Mouse (Mus musculus) heart, postnatal 4 days (tissue): ENCODE data around the gene Sorcs1. TPM values are rescaled to one million over a fixed set of nuclear protein-coding genes. Genes with fewer than 3 reads are reported as not detected.

Experiments used
- DNase-seq: peaks from one replicate; pipeline ENCODE4 v3.0.0; 2021
- microRNA-seq, 2 experiments: library from miRNA; unstranded; fragments of <30 nt; microRNA quantifications; one replicate each; pipeline ENCODE4 v1.2.0; 2021 to 2022
- total RNA-seq, 2 experiments: library from RNA; stranded (reverse); gene quantifications; 2 replicates each; pipeline ENCODE4 v1.2.3; 2021

Gene Sorcs1
- total RNA-seq, 2 experiments from 2014 or later: 0.95 to 0.98 TPM

DNA sequence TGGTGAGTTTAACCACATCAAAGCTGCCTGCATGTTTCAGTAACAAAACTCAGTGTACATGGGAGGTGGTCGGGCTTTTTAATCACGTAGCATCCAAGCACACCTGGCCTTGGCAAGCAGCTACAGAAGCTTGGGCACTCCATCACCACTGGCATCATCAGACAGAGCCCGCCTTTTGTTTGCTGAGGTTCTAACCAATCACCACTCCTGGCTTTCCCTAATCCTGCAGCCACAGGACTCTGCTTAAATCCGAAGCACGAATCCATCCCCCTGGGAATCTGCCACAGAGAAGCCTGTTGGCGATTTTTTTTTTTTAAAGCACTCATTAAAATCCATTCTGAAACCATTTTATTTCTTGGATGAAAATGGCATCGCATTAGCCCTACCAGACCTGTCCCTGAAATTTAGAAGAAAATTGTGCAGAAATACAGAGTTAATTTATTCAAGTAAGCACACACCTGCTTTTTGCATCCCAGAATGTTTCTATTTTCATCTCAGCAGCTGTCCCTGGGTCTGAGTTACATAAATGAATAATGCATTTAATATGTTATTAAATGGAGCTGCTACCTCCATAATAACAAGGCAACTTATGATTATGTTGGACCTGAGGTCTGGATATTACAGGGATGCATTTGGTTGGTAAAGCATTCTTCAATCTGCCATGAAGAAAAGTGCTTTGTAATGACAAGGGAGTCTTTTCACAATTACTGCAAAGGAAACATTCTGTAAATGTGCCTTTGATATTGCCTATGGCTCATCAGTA, 463.8 kb downstream of the Sorcs1 start:
- no peak for DNase-seq

DNA sequence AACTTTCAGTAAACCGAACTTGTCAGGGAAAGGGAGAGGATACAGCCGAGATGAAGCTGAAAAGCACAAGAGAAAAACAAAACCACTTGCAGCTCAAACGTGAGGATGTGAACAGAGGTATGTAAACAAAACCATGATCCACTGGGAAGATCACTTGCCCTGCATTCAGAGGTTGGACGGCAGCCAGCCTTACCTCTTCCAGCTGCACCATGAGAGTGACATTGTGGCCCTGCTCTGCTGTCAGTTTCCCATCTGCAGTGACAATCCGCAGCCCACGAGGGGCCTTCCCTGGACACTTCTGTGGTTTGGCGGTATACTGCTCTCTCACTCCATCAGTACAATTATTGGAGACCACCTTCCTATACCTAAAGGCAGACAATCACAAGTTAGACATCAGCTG, 468.0 kb downstream of the Sorcs1 start:
- no peak for DNase-seq

DNA sequence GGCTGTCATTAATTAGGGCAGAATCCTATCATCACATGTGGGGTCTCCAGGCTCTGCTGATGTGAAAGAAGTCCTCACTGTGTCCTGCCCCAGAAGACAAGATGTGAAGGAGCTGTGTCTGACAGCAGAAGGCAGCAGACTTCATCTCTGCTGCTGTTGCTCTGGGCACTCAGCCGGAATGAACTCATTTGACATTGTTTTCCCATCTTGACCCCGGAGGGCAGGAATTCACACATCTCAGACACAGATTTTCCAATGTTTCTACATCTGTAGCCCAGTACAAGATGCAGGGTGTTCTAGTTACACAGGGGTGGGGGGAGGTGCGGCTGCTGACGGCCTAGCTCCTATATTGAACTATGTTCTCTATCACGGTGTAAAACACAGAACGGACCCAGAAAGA, 474.1 kb downstream of the Sorcs1 start:
- DNase-seq: no peak

DNA sequence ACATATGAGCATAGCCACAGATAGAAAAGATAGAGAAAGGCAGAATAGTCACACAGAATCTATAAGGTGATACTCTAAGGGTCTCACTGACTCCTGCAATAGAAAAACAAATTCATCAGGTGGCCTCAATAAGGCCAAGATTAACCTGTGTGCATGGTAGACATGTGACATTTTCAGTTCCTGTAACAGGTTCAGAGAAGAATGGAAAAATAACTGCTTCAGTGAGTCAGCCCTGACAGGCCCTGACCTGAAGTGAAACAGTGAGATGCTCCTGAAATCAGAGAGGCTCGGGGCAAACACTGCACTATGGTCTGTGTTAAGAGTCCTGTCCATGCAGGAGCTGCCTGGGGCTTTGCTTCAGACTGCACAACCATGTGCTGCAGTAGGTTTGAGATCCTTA, 481.9 kb downstream of the Sorcs1 start:
- DNase-seq: no peak

DNA sequence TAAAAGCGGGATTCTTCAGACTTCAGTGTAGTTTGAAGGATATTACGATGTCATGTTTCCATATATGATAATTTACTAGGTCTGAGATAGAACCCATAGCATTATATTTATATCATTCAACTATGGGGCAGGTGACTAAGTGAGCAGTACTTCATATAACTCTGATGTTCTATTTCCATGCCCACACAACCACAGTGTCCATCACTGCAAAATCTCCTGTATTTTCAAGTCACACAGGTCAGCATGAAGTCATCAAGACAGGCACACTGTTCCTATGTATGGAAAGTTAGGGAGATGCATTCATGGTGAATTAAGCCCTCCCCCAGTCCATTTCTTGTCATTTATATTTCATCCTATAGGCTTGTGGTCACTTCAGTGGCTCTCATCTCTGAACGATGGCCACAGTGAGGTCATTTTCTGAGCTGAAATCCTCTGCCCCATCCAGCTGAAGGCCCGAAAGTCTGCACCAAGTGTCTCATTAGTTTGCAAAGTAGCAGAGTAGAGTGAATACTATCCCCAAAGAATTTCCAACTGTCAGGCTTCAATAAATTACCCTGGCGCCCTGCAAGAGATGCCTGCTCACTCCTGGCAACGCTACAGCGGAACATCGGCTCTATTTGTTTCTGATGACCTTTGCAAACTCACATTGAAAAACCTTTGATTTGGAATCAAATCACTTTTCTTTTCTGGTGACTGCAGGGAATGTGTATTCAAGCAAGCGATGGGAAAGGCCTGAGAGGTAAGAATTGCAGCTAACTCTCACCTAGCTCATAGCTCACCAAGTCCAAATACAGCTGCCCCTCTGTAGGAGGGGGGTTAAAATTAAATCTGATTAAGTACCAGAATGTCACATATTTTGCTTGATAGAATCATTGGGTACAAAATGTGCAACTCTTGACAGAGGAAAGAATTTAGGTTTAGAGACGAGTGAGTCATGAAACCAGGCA, 492.4 kb downstream of the Sorcs1 start:
- no peak for DNase-seq

DNA sequence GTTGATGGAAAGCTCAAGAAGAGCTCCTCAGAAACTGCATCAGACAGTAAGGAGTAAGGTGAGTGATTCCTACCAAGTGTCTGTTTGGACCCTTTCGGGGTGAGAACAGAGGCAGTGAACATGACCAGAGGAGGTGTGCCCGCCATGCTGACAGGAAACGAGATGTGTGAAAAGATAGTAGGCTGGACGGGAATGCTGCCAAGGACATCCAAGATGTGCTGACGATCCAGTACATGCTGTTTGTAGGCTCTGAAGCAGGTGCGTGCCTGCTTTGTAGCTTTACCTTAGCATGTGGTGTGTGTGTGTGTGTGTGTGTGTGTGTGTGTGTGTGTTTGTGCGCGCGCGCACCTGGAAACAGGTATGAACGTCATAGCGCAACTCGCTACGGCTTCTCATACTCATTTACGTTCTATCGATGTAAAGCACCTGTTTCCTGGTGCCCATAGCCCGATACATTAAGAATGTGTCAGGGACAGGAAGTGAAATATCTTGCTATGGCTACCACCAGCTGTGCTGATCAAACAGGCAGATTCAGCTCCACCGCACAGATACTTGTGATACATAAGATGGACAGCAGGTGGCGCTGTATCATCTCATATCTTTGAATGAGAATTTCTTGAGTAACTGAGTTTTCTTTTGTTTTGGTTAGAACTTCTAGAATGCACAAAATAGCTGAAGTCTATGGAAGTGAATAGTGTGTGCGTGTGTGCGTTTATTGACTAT, 493.4 kb downstream of the Sorcs1 start:
- peak; percentile 59 for DNase-seq

DNA sequence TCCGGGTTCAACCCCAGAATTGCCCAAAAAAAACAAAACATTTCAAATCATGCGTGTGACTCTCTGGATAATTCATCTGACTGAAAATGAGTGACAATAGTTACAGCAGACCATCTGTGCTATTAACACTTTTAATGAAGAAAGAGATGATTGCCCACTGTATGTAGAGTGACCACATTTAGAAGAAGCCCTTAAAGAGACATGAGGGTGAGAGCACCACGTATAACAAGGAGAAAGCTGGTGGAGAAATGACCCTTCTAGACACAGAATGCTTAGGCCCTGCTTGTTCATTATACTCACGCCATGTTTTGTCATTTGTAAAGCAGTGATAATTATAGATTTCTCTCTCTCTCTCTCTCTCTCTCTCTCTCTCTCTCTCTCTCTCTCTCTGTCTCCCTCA, 499.6 kb downstream of the Sorcs1 start:
- no peak for DNase-seq

DNA sequence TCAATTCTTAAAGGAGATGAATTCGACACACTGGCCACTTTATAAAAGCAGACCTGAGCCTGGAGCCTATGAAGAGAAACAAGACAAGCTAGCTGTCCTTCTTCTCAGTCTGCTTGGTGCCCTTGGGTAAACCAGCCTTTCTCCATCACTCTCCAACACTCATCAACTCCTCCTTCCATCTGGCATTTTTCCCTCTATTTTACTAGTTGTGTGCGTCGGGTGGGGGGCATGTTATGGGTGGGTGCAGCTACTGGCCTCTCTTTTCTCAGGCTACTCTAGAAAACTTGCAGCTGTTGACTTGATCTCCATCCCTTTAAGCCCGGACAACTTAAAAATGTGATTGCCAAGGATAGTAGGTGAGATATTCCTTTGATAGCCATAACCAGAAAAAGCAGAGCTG, 500.3 kb downstream of the Sorcs1 start:
- no peak for DNase-seq

DNA sequence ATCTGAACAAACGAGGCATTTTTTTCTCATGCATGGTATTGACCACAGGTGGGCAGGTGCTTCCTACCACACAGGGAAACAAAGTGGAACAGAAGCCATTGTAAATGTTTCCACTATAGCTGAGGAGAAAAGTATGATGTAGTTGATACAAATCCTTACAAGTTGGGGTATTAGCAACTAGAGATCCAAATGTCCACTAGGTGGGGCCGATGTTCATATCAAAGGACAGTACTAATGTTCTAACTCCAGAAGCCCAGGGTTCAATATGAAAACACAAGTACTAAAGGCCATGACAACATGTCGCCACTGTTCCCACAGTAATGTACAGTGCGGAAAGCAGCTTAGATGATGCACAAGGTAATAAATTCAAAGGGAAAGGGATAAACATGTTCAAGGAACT, 506.6 kb downstream of the Sorcs1 start:
- no peak for DNase-seq

DNA sequence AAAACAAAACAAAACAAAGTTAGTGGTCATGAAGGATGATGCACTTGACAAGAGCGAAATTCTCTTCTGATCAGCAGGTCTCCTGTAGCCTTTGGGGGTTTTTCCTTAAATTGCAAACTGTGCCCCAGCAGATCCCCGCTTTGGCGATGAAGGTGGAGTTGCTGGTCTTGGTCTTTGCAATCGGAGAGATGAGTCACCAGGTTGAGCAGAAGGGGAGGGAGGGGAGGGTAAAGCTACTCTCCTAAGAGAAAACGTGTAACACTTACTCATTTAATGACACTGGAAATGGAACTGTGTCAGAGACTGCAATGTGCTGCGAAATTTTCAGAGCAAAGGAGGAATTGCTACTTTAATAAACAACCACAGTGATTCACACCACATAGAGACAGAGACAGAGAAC, 527.3 kb downstream of the Sorcs1 start:
- DNase-seq: no peak

DNA sequence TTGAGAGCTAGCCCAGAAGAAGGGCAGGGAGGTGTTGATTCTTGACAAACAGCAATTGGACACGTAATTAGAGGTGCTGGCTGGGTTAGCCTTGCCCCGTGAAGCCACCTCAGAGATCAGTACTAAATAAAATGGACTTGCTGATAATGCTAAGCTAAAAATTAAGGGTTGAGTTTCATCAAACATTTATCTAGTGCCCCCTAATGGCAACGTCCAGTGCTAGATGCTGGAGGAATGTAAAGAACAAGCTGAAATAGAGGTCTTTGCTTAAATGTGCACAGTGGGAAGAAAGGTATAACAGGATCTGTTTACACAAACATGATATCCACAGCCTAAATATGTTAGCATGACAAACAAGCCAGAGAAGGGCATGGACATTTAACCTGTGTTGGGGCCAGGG, 532.5 kb downstream of the Sorcs1 start:
- no peak for DNase-seq

DNA sequence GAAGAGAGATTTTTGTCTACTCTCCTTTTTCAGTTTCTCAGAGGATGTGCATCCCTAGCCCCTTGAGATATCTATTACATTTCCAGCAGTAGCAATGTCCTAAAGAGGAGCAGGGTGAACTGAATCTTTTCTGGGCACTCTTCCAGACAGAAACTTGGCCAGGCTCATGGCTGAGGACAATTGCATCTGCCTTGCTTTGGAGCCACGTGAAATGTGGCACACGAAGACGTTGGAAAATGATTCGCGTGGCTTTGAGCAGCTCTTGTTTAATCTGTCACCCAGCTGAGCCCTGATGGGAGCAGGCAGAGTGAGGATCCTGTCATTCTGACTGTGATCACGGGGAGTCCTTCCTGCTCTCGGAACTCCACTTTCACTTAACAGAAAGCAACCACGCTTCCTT, 536.6 kb downstream of the Sorcs1 start:
- peak; percentile 27 for DNase-seq

DNA sequence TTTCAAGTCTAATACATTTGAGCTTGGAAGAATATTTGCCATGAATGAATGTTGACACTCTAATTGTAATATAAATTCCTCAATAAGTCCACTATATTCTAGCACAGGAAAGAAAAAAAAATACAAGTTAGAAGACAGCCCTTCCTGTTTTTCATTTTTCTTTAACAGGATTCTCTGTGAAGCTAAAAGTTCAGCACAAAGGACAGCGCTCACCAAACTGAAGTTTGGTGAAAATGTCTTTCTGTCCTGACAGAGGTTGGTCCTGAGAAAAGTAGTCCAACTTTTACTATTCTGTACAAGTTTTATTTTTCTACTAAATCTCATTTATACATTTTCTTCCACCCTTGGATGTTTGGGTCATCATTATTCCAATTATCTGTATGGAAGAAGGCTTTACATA, 543.8 kb downstream of the Sorcs1 start:
- DNase-seq: no peak

DNA sequence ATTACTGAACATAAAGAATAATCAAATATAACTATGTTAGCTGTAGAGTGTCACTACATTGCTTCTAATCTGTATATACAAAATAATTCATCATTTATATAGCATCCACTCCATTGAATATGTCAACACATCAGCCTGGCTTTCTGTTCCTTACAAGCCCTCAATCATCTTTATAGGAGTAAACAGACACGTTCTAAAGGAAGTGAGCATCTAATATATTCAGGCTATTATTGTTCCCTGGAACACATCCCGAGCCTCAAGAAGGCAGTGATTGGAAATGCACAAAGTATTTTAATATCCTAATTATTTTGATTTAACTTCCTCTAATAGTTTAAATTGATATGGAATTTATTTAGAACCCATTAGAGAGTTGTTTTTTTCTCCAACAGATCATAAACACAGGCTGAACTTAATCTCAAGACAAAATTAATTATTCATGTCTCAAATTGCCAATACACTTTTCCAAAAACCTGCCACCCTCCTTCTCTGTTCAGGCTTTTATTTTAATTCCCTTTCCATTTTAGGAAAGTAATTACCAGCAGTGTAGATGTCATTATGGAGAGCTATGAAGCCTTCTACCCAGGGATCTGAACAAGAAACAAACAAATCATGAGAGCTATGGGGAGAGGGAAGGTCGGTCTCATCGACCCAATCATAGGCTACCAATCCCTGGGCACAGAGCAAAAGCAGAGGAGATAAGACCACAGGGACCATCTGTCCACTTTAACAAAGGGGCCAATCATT, 572.4 kb downstream of the Sorcs1 start:
- no peak for DNase-seq

Small RNAs within 50 kb of the gene (microRNA-seq; reads per million reads assigned to microRNA genes)
- gene Gm27749: 0 reads per million in 2 experiments
